Mouse (Mus musculus) 3134 (cell line): Measurements from ENCODE around the gene Slc39a3.

Source experiments
- DNase-seq: peaks from one replicate; pipeline ENCODE4 v3.0.0-alpha.2; 2011; ENCODE audit warnings: low spot score; ENCODE audit not compliant: insufficient read length; ENCODE audit errors: extremely low read depth

Gene Slc39a3

GRCm38 (mm10) chr10:80985970-80986701, 51.1 kb downstream of the Slc39a3 start:
- DNase-seq = no peak

- DNase-seq = no peak
Observed at GRCm38 (mm10) chr10:80985241-80985969, 51.8 kb downstream of the Slc39a3 start.

DNA sequence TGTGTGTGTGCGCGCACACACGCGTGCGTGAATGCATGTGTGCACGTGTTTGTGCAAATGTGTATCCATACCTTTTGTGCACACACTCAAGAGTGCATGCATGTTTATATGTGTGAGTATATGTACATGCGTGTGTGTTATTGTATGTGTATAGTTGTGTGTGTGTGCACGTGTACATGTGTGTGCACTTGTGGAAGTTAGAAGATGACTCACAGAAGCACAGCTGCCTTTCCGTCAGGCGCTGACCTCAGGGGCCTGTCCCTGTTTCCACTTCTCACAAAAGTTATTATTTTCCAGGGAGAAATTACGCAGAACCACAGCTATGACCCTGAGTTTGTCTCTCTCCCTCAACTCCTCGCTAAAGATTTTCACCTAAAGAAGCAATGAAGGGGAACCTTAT, 53.0 kb downstream of the Slc39a3 start:
- DNase-seq = no peak

GRCm38 (mm10) chr10:80982381-80982780, 54.8 kb downstream of the Slc39a3 start:
- no peak for DNase-seq

DNA sequence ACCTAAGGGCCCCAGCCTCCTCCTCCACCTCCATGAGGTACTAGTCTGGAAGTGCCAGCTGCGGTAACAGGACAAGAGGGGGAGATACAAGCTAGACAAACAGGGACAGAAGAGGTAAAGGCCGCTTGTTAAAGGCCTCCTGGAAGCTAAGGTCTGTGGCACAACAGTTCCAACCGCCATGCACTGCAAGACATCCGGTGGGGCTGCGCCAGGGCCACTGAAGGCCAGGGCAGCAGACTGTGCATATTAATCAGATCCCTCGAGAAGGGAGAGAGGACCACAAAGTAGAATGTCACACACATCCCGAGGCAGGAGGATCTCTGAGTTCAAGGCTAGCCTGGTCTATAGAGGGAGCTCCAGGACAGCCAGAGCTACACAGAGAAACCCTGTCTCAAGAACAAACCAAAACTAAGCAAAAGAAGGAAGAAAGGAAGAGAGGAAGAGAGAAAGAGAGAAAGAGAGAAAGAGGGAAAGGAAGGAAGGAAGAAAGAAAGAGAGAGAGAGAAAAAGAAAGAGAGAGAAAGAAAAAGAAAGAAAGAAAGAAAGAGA, 55.6 kb downstream of the Slc39a3 start:
- no peak for DNase-seq
